Mouse (Mus musculus) liver, postnatal 0 days (tissue): Measurements from ENCODE around the gene Syngr2. TPM values are rescaled to one million over a fixed set of nuclear protein-coding genes. Genes with fewer than 3 reads are reported as not detected.

Source experiments
- ATAC-seq: fragments of 200-750 bp; cut with Nextera tagmentation; 2 replicates; pipeline ENCODE4 v1.8.0; 2017; ENCODE audit warnings: mild to moderate bottlenecking, moderate library complexity
- DNase-seq: peaks from one replicate; pipeline ENCODE4 v3.0.0-alpha.2; 2016
- H3K27ac ChIP-seq: fragments of 300-500 bp; sonication (generic); 2 replicates; pipeline ENCODE4 v1.5.1; 2014; ENCODE audit warnings: antibody characterized with exemption, moderate library complexity, mild to moderate bottlenecking, low read depth
- H3K27me3 ChIP-seq: fragments of 300-500 bp; sonication (generic); 2 replicates; pipeline ENCODE4 v1.6.1; 2014; ENCODE audit warnings: low read length, control low read depth, mixed read lengths; ENCODE audit not compliant: insufficient read depth
- H3K36me3 ChIP-seq: fragments of 300-500 bp; sonication (generic); replicated peaks from 2 replicates; pipeline ENCODE4 v1.6.1; 2014; ENCODE audit warnings: mild to moderate bottlenecking, control low read depth, low read length, moderate library complexity, mixed read lengths; ENCODE audit not compliant: insufficient read depth
- H3K4me1 ChIP-seq: fragments of 300-500 bp; sonication (generic); 2 replicates; pipeline ENCODE4 v1.6.1; 2014; ENCODE audit warnings: antibody characterized with exemption, mild to moderate bottlenecking, control low read depth; ENCODE audit not compliant: insufficient read depth
- H3K4me2 ChIP-seq: fragments of 300-500 bp; sonication (generic); 2 replicates; pipeline ENCODE4 v1.6.1; 2014; ENCODE audit warnings: low read depth, mild to moderate bottlenecking, low read length, moderate library complexity, mixed read lengths
- H3K4me3 ChIP-seq: fragments of 300-500 bp; sonication (generic); 2 replicates; pipeline ENCODE4 v1.5.1; 2014; ENCODE audit warnings: low read depth, low read length
- H3K9ac ChIP-seq: fragments of 300-500 bp; sonication (generic); replicated peaks from 2 replicates; pipeline ENCODE4 v1.6.1; 2014; ENCODE audit warnings: mild to moderate bottlenecking, moderate library complexity
- H3K9me3 ChIP-seq: fragments of 300-500 bp; sonication (generic); 2 replicates; pipeline ENCODE4 v1.6.1; 2016; ENCODE audit warnings: mild to moderate bottlenecking, control low read depth, low read length, mixed read lengths
- CTCF ChIP-seq: sonication (generic); IDR thresholded peaks from 2 replicates; pipeline ENCODE4 v1.5.1; 2016; ENCODE audit warnings: antibody characterized with exemption, low read depth
- EP300 ChIP-seq: IDR thresholded peaks from 2 replicates; pipeline ENCODE4 v1.6.1; 2016; ENCODE audit warnings: antibody characterized with exemption, low read depth, mild to moderate bottlenecking
- WGBS: fragments of 180-500 bp; shearing (Covaris S2); extraction: QIAGEN DNeasy Blood & Tissue Kit; methylation state at CpG from one replicate; pipeline ENCODE4 v1.1.7; 2014; ENCODE audit not compliant: insufficient replicate concordance; 5-methylcytosine and 5-hydroxymethylcytosine counted together
- polyA plus RNA-seq: library from polyadenylated mRNA; unstranded; fragments of >200 nt; fragmentation: Nextera tagmentation; extraction: Ambion mirVana; gene quantifications from 2 replicates; pipeline ENCODE4 v1.2.1, GENCODE M21; 2015

The Syngr2 gene
- polyA plus RNA-seq, 1 experiment from 2014 or later = 62.2 TPM

DNA sequence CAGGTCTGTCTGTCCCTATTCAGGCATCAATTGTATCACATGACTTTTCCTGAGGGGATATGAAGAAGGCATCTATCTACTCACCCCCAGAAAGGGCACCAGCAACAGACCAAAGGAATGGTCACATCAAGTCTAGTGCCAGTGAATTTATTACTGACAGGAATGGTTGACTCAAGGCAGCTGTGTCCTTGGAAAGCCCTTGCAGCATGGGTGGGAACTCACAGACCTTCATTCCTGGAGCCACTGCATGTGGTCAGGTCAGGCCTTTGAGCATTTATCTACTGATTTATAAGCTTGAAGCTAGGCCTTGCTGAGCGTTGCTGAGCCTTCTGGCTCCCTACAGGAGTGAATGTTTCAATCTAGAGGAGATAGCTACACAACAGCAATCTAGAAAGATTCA lies 31.4 kb downstream of the Syngr2 start:
- no peak overlapping the region for H3K4me2 ChIP-seq
- no peak for TF ChIP-seq CTCF
- no peak for TF ChIP-seq EP300
- no peak overlapping the region for H3K4me3 ChIP-seq
- 0 out of 2 replicates have a peak overlapping the region, but pooled peaks have one; percentile 11 for H3K9ac ChIP-seq
- H3K27ac ChIP-seq = peak overlapping the region; percentile 94; the same call in 1 of the 2 replicates
- no peaks in the 10 kb centered on the region for H3K36me3 ChIP-seq
- no peaks in the 10 kb centered on the region for H3K9me3 ChIP-seq
- no peak for ATAC-seq
- peaks cover 59% of the 10 kb centered on the region for H3K4me1 ChIP-seq
- DNase-seq = no peak
- no peaks in the 10 kb centered on the region for H3K27me3 ChIP-seq
- 61% methylated on average over 1 of the region's 1 CpGs for WGBS

- peaks cover 58% of the 10 kb centered on the region for H3K4me1 ChIP-seq
Measured at GRCm38 (mm10) chr11:117843434-117843833, 34.0 kb downstream of the Syngr2 start.

GRCm38 (mm10) chr11:117844997-117845396 lies 35.5 kb downstream of the Syngr2 start:
- peak overlapping the region; percentile 92 for H3K27ac ChIP-seq
- peak; percentile 53 for ATAC-seq
- 57% methylated on average over 2 of the region's 2 CpGs for WGBS
- H3K4me2 ChIP-seq = no peak overlapping the region
- H3K4me1 ChIP-seq = peaks cover 46% of the 10 kb centered on the region
- H3K4me3 ChIP-seq = no peak overlapping the region
- H3K9me3 ChIP-seq = no peaks in the 10 kb centered on the region
- TF ChIP-seq EP300 = peak; percentile 50
- TF ChIP-seq CTCF = no peak
- H3K9ac ChIP-seq = no peak overlapping the region; the same call in 1 of the 2 replicates
- peak; percentile 55 for DNase-seq
- H3K27me3 ChIP-seq = no peaks in the 10 kb centered on the region
- no peaks in the 10 kb centered on the region for H3K36me3 ChIP-seq

More at GRCm38 (mm10) chr11:117843434-117843833, 34.0 kb downstream of the Syngr2 start:
- 88% methylated on average over 2 of the region's 2 CpGs for WGBS
- no peak overlapping the region for H3K9ac ChIP-seq
- ATAC-seq (no peak), DNase-seq (no peak)
- H3K36me3 ChIP-seq = no peaks in the 10 kb centered on the region
- H3K4me3 ChIP-seq = no peak overlapping the region
- no peaks in the 10 kb centered on the region for H3K27me3 ChIP-seq
- H3K27ac ChIP-seq = no peak overlapping the region
- no peak for TF ChIP-seq EP300
- TF ChIP-seq CTCF = no peak
- H3K4me2 ChIP-seq = no peak overlapping the region
- H3K9me3 ChIP-seq = no peaks in the 10 kb centered on the region

GRCm38 (mm10) chr11:117845651-117846050 lies 36.2 kb downstream of the Syngr2 start:
- peaks cover 44% of the 10 kb centered on the region for H3K4me1 ChIP-seq
- H3K9ac ChIP-seq = no peak overlapping the region
- no peaks in the 10 kb centered on the region for H3K9me3 ChIP-seq
- H3K4me2 ChIP-seq = no peak overlapping the region
- no peaks in the 10 kb centered on the region for H3K36me3 ChIP-seq
- no peaks in the 10 kb centered on the region for H3K27me3 ChIP-seq
- peak; percentile 28 for ATAC-seq
- 70% methylated on average over 2 of the region's 2 CpGs for WGBS
- TF ChIP-seq EP300 = no peak; the same call in 1 of the 2 replicates
- TF ChIP-seq CTCF = no peak
- no peak for DNase-seq
- peak overlapping the region; percentile 92 for H3K27ac ChIP-seq
- H3K4me3 ChIP-seq = no peak overlapping the region

DNA sequence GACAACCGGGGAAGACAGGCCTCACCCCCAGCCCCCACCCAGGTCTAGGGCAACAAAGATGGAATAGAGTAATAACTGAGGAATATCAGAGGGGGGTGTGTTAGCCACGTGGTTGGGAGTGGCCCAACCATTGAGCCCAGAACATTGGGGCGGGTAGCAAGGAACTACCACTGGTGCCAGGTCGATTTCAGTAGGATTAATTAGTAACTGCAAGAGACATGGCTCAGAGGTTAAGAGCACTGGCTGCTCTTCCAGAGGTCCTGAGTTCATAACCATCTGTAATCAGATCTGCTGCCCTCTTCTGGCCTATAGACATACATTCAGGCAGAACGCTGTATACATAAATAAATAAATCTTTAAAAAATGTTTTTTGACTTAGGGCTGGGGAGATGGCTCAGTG lies 37.2 kb downstream of the Syngr2 start:
- Histone ChIP-seq H3K9me3 (no peaks in the 10 kb centered on the region), H3K27ac (peak overlapping the region; percentile 92), H3K4me1 (peaks cover 40% of the 10 kb centered on the region), H3K4me3 (no peak overlapping the region), H3K9ac (no peak overlapping the region), H3K36me3 (peaks cover 6% of the 10 kb centered on the region; the same call in 1 of the 2 replicates), H3K4me2 (no peak overlapping the region), H3K27me3 (no peaks in the 10 kb centered on the region)
- TF ChIP-seq EP300 = peak; percentile 79
- TF ChIP-seq CTCF = peak; percentile 64
- whole genome bisulfite sequencing = 42% methylated on average over 5 of the region's 5 CpGs
- peak; percentile 60 for DNase-seq
- peak; percentile 64 for ATAC-seq

- Histone ChIP-seq H3K4me2 (peak overlapping the region; percentile 92), H3K4me3 (peak overlapping the region; percentile 65), H3K9me3 (no peaks in the 10 kb centered on the region), H3K27ac (peak overlapping the region; percentile 92), H3K27me3 (no peaks in the 10 kb centered on the region), H3K4me1 (peaks cover 36% of the 10 kb centered on the region), H3K9ac (peak overlapping the region; percentile 83), H3K36me3 (peaks cover 16% of the 10 kb centered on the region)
- 60% methylated on average over 7 of the region's 7 CpGs for WGBS
- ATAC-seq = no peak
- TF ChIP-seq EP300 (no peak), CTCF (no peak)
- DNase-seq = no peak
Measured at GRCm38 (mm10) chr11:117847593-117848215, 38.2 kb downstream of the Syngr2 start.
